Mouse (Mus musculus): ENCODE results near the gene Abca8b.
"Not testable (repeated sequence)": the region's sequence is repeated elsewhere in the genome, so short reads cannot be mapped to it uniquely, and the experiment has no call there.

GRCm38 (mm10) chr11:109987460-109988072 is 8.1 kb downstream of the Abca8b start:
- TF ChIP-seq CTCF (IDR thresholded peaks at IDR 0.05; ENCODE audit: borderline replicate concordance, extremely low read depth, insufficient read depth, insufficient read length); POLR2A (IDR thresholded peaks at IDR 0.05; ENCODE audit: borderline replicate concordance, extremely low read depth, insufficient read depth, insufficient read length, poor library complexity, severe bottlenecking): not testable (repeated sequence)

Data from brain, embryonic 14.5 days (tissue).